Mouse (Mus musculus): ENCODE measurements around the gene Ccnk. TPM values are rescaled to one million over a fixed set of nuclear protein-coding genes. Genes with fewer than 3 reads are reported as not detected.

Gene Ccnk
- polyA plus RNA-seq, 1 experiment: 29.1 TPM

- TF ChIP-seq REST (IDR thresholded peaks at IDR 0.05; ENCODE audit: insufficient read depth, insufficient read length) (no peak), MYOD1 (IDR thresholded peaks at IDR 0.05; ENCODE audit: control insufficient read depth in 1 of 3, insufficient read length in 2 of 3, low read depth in 2 of 3) (no peak), SRF (IDR thresholded peaks at IDR 0.05; ENCODE audit: control insufficient read depth, insufficient read length, low read depth) (no peak), POLR2A (IDR thresholded peaks at IDR 0.05; ENCODE audit: insufficient read length, low read depth) (no peak)
- no peaks in the 10 kb centered on the region for H3K27me3 ChIP-seq (ENCODE audit: control insufficient read depth, insufficient read depth, insufficient read length)
- no peak overlapping the region for H3K4me2 ChIP-seq (ENCODE audit: low read depth)
- no peak overlapping the region for H3K4me3 ChIP-seq
- no peaks in the 10 kb centered on the region for H3K36me3 ChIP-seq (ENCODE audit: control insufficient read depth, insufficient read depth)
- H3ac ChIP-seq (ENCODE audit: control insufficient read depth, insufficient read length): no peak overlapping the region
- no peaks in the 10 kb centered on the region for H3K79me2 ChIP-seq (ENCODE audit: control insufficient read depth, insufficient read depth)
Measured at GRCm38 (mm10) chr12:108219825-108220616, 40.6 kb downstream of the Ccnk start.

DNA sequence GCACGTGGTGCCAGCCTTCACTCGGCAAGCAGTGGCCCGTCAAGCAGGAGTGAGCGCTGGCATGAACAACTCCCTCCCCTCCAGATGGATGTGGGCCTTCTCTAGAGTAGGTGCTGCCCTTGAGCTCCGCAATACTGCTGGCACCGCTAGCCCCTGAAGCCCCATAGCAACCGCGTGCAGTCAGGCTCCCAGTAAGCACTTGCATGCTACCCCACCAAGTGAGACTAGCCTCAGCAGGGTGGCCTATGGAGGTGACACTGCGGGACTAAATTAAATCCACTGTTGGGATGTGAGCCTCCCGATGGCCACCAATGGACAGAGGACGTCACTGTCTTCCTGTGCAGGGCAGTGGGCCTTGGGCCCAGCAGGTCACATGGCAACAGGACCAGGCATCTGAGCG, 41.2 kb downstream of the Ccnk start:
- Histone ChIP-seq H3K27me3 (ENCODE audit: control insufficient read depth, insufficient read depth, insufficient read length) (no peaks in the 10 kb centered on the region), H3K36me3 (ENCODE audit: control insufficient read depth, insufficient read depth) (no peaks in the 10 kb centered on the region), H3K4me2 (ENCODE audit: low read depth) (no peak overlapping the region), H3ac (ENCODE audit: control insufficient read depth, insufficient read length) (no peak overlapping the region), H3K79me2 (ENCODE audit: control insufficient read depth, insufficient read depth) (no peaks in the 10 kb centered on the region), H3K4me3 (no peak overlapping the region)
- no peak for TF ChIP-seq TCF12 (IDR thresholded peaks at IDR 0.05; ENCODE audit: insufficient read depth, poor library complexity, severe bottlenecking)
- no peak for TF ChIP-seq CEBPB (IDR thresholded peaks at IDR 0.05; ENCODE audit: insufficient read depth, poor library complexity, severe bottlenecking)
- no peak for TF ChIP-seq MYOG (IDR thresholded peaks at IDR 0.05; ENCODE audit: control insufficient read depth in 1 of 3, insufficient read depth in 1 of 3, insufficient read length in 2 of 3, low read depth in 2 of 3)
- no peak for TF ChIP-seq POLR2AphosphoS2 (IDR thresholded peaks at IDR 0.05; ENCODE audit: insufficient read length, low read depth)
- TF ChIP-seq E2F4 (IDR thresholded peaks at IDR 0.05; ENCODE audit: insufficient read depth): no peak
- no peak for TF ChIP-seq TCF3 (IDR thresholded peaks at IDR 0.05; ENCODE audit: insufficient read length, low read depth)
- no peak for TF ChIP-seq MAX (IDR thresholded peaks at IDR 0.05; ENCODE audit: low read depth)

GRCm38 (mm10) chr12:108221206-108221605, 41.8 kb downstream of the Ccnk start:
- Histone ChIP-seq H3ac (ENCODE audit: control insufficient read depth, insufficient read length) (no peak overlapping the region), H3K79me2 (ENCODE audit: control insufficient read depth, insufficient read depth) (no peaks in the 10 kb centered on the region), H3K36me3 (ENCODE audit: control insufficient read depth, insufficient read depth) (no peaks in the 10 kb centered on the region), H3K4me2 (ENCODE audit: low read depth) (no peak overlapping the region), H3K27me3 (ENCODE audit: control insufficient read depth, insufficient read depth, insufficient read length) (no peaks in the 10 kb centered on the region), H3K4me3 (no peak overlapping the region)
- TF ChIP-seq CEBPB (IDR thresholded peaks at IDR 0.05; ENCODE audit: insufficient read depth, poor library complexity, severe bottlenecking) (no peak), MYOG (IDR thresholded peaks at IDR 0.05; ENCODE audit: control insufficient read depth in 1 of 3, insufficient read depth in 1 of 3, insufficient read length in 2 of 3, low read depth in 2 of 3) (peak in 1 of 3 experiments; percentile 41)

- TF ChIP-seq USF1 (IDR thresholded peaks at IDR 0.05; ENCODE audit: low read depth) (no peak), E2F4 (IDR thresholded peaks at IDR 0.05; ENCODE audit: insufficient read depth) (no peak), POLR2A (IDR thresholded peaks at IDR 0.05; ENCODE audit: insufficient read length, low read depth) (no peak), POLR2AphosphoS2 (IDR thresholded peaks at IDR 0.05; ENCODE audit: insufficient read length, low read depth) (no peak), CEBPB (IDR thresholded peaks at IDR 0.05; ENCODE audit: insufficient read depth, poor library complexity, severe bottlenecking) (no peak), MYOD1 (IDR thresholded peaks at IDR 0.05; ENCODE audit: control insufficient read depth in 1 of 3, insufficient read length in 2 of 3, low read depth in 2 of 3) (no peak), TCF3 (IDR thresholded peaks at IDR 0.05; ENCODE audit: insufficient read length, low read depth) (no peak), MAX (IDR thresholded peaks at IDR 0.05; ENCODE audit: low read depth) (no peak), MYOG (IDR thresholded peaks at IDR 0.05; ENCODE audit: control insufficient read depth in 1 of 3, insufficient read depth in 1 of 3, insufficient read length in 2 of 3, low read depth in 2 of 3) (no peak), TCF12 (IDR thresholded peaks at IDR 0.05; ENCODE audit: insufficient read depth, poor library complexity, severe bottlenecking) (no peak), REST (IDR thresholded peaks at IDR 0.05; ENCODE audit: insufficient read depth, insufficient read length) (no peak), SRF (IDR thresholded peaks at IDR 0.05; ENCODE audit: control insufficient read depth, insufficient read length, low read depth) (no peak)
- H3K4me2 ChIP-seq (ENCODE audit: low read depth): no peak overlapping the region
- H3K4me3 ChIP-seq: no peak overlapping the region
- H3K36me3 ChIP-seq (ENCODE audit: control insufficient read depth, insufficient read depth): no peaks in the 10 kb centered on the region
- H3K79me2 ChIP-seq (ENCODE audit: control insufficient read depth, insufficient read depth): no peaks in the 10 kb centered on the region
- no peak overlapping the region for H3ac ChIP-seq (ENCODE audit: control insufficient read depth, insufficient read length)
- no peaks in the 10 kb centered on the region for H3K27me3 ChIP-seq (ENCODE audit: control insufficient read depth, insufficient read depth, insufficient read length)
Measured at GRCm38 (mm10) chr12:108221712-108222111, 42.3 kb downstream of the Ccnk start.

GRCm38 (mm10) chr12:108223357-108223756, 44.0 kb downstream of the Ccnk start:
- H3K79me2 ChIP-seq (ENCODE audit: control insufficient read depth, insufficient read depth): no peaks in the 10 kb centered on the region
- H3ac ChIP-seq (ENCODE audit: control insufficient read depth, insufficient read length): no peak overlapping the region
- TF ChIP-seq CEBPB (IDR thresholded peaks at IDR 0.05; ENCODE audit: insufficient read depth, poor library complexity, severe bottlenecking) (no peak), MYOG (IDR thresholded peaks at IDR 0.05; ENCODE audit: control insufficient read depth in 1 of 3, insufficient read depth in 1 of 3, insufficient read length in 2 of 3, low read depth in 2 of 3) (no peak), TCF12 (IDR thresholded peaks at IDR 0.05; ENCODE audit: insufficient read depth, poor library complexity, severe bottlenecking) (no peak), SRF (IDR thresholded peaks at IDR 0.05; ENCODE audit: control insufficient read depth, insufficient read length, low read depth) (no peak), MAX (IDR thresholded peaks at IDR 0.05; ENCODE audit: low read depth) (no peak), REST (IDR thresholded peaks at IDR 0.05; ENCODE audit: insufficient read depth, insufficient read length) (no peak), USF1 (IDR thresholded peaks at IDR 0.05; ENCODE audit: low read depth) (no peak), E2F4 (IDR thresholded peaks at IDR 0.05; ENCODE audit: insufficient read depth) (no peak), POLR2AphosphoS2 (IDR thresholded peaks at IDR 0.05; ENCODE audit: insufficient read length, low read depth) (no peak), POLR2A (IDR thresholded peaks at IDR 0.05; ENCODE audit: insufficient read length, low read depth) (no peak), MYOD1 (IDR thresholded peaks at IDR 0.05; ENCODE audit: control insufficient read depth in 1 of 3, insufficient read length in 2 of 3, low read depth in 2 of 3) (no peak)
- no peaks in the 10 kb centered on the region for H3K36me3 ChIP-seq (ENCODE audit: control insufficient read depth, insufficient read depth)
- H3K4me2 ChIP-seq (ENCODE audit: low read depth): peak overlapping the region; percentile 67
- H3K4me3 ChIP-seq: no peak overlapping the region
- no peaks in the 10 kb centered on the region for H3K27me3 ChIP-seq (ENCODE audit: control insufficient read depth, insufficient read depth, insufficient read length)

All from myocyte (in vitro differentiated cells).